Mouse (Mus musculus): ENCODE data around the gene Slc13a5.

DNA sequence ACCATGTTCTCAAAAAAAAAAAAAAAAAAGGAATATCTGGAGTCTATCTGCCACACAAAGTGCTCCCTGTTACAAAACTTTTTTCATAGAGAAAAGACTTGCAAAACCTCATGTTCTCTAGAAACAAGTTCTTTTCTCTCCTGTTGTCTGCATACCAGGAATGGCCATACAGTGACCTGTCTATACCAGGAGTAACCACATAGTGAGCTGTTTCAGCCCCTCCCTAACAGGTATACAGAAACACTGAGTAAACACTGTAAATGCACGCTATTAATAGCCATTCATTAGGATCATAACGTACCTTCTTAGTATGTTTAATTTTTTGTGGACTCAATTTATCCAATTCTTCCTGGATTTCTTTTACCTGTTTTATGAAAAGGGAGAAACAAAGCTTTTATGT, 72.8 kb downstream of the Slc13a5 start:
- TF ChIP-seq CHD2 (IDR thresholded peaks at IDR 0.05; ENCODE audit: low read depth, low read length) (no peak), HCFC1 (IDR thresholded peaks at IDR 0.05; ENCODE audit: borderline replicate concordance, insufficient read depth, low read length) (no peak), ZC3H11A (IDR thresholded peaks at IDR 0.05; ENCODE audit: borderline replicate concordance, low read depth, low read length) (no peak), MAFK (IDR thresholded peaks at IDR 0.05; ENCODE audit: insufficient read depth, low read depth, low read length) (no peak)

Data from ES-E14 (cell line).